Mouse (Mus musculus): ENCODE measurements at regions not wholly inside any gene's neighbourhood (a gene's known extent, or its start where the extent isn't known, plus 50 kb on each side); places are given as distances from the start of the nearest gene placed in this dataset.

DNA sequence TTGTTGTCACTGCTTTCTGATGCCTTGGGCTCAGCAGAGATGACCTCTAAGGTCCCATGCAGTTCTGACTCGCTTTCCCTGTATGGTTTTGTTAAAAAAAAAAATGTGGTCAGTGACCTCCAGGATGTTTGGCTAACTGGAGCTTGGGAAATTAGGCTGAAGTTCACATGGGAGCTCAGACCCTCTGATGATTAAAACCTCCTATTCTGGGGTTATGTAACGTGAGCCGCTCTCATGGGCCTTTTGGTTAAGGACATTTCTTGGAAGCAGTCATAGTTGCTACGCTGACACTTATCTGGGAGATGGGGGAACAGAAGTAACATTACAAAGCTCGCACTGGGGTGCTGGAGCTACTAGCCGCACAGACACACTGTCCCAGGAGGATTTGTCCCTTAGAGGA lies 274.9 kb downstream of the Foxo1 start:
- no peak for DNase-seq (ENCODE audit: low read depth)

DNA sequence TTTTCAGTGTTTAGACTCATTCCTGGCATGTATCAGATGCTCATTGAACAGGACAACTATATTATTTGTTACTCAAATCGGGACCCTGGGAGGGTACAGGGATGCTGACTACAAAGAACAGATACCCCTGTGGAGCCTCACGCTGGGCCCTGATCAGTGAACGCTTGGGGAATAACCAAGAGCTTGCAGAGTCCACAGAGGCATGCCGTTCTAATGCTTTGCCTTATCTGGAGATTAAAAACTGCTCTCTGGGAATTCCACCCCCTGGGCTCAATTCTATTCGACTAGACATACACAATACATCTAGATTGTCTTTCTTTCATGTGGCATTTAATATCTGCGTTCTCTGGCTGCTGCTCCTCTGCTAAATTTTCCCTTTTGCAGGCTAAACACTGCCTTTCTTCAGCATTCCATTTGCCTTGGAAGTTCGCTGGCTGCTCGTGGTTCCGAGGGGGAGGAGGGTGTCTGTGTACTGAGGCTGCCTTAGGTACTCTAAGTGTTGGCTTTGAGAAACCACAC lies 272.8 kb downstream of the Foxo1 start:
- DNase-seq (ENCODE audit: low read depth) = no peak

GRCm38 (mm10) chr3:52539813-52540378 lies 271.8 kb downstream of the Foxo1 start:
- no peak for DNase-seq (ENCODE audit: low read depth)

DNA sequence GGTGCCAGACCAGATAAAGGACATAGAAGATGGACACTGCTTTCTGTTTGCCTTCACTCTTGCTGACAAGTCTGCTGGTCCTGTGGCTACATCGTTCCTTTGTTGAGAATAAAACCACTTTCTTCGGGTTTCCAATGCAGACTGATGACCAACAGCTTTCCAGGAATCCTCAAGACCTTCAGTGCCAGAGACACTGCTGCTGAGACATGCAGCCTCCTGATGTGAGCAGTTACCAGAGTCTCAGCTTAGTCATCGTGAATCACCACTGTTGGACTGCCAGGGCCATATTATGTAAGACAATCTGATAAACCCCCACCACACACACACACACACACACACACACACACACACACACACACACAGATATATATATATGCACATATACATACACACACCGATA lies 270.2 kb downstream of the Foxo1 start:
- no peak for DNase-seq (ENCODE audit: low read depth)

DNA sequence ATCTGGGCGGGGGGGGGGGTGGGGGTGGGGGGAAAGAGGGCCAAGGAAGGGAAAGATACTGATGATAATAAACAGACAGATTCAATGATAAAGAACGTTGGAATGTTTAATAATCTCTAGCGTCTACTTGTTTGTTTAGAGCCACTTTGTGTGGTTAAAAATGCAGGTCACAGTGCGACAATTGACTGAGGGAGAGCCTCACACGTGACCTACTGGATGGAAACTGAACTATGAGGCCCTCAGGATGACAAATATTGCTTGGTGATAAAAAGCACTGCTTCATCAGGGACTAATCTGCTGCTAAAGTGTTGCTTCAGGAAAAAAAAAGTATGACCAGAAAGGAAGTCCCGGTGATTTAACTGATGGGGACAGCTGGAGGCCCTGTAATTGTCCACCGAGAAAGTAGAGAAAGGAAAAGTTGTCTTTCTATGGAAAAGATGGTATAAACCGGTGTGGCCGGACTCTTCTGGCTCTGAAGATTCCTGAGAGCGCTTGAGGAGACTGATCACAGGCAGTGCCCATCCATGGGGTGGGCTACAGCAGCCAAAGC lies 269.3 kb downstream of the Foxo1 start:
- DNase-seq (ENCODE audit: low read depth) = no peak

DNA sequence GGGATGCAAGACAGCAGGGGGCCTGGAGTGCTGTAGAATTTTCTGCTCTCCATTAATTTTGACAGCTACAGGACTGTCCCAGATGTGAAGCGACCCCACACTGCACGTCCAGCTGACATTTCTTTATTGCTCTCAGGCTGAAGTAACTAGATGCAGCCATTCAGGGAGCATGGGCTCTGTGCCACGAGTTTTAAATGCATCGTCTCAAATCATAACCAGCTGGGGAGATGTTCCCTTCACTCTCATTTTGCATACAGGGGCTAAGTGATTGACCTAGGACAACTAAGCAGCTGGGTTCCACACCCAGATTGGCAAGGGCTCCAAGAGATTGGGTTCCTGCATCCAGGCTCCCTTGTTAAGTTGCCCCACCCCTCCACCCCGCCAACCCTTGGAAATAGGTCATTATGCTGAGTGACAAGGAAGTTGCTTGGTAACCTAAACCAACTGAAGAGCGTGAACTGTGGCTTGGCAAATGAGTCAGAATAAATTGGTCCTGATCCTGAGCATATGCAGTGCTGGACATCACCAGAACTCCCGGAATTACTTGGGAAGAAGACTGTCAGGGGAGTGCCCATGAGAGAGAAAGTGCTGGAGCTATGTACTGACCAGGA lies 267.4 kb downstream of the Foxo1 start:
- DNase-seq (ENCODE audit: low read depth) = no peak

DNA sequence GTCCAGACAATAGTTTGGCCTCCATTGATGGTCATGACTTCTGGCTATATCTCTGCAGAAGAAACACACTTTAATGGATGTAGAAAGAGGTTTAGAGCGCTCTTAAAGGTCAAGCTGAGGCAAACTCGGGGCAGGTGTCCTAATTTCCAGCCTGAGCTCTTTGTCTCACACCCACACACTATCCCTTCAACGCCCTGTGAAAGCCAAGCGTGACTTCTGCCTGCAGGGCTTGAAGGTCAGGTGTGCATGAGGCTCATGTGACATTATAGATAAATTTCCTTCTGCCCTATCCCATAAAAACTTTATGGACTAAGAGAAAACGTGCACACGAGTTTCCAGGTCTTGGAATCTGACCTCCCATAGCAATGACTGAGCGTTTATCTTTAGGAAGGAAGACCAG lies 266.0 kb downstream of the Foxo1 start:
- DNase-seq (ENCODE audit: low read depth) = no peak

GRCm38 (mm10) chr3:52531686-52532351 lies 263.7 kb downstream of the Foxo1 start:
- DNase-seq (ENCODE audit: low read depth) = no peak

DNA sequence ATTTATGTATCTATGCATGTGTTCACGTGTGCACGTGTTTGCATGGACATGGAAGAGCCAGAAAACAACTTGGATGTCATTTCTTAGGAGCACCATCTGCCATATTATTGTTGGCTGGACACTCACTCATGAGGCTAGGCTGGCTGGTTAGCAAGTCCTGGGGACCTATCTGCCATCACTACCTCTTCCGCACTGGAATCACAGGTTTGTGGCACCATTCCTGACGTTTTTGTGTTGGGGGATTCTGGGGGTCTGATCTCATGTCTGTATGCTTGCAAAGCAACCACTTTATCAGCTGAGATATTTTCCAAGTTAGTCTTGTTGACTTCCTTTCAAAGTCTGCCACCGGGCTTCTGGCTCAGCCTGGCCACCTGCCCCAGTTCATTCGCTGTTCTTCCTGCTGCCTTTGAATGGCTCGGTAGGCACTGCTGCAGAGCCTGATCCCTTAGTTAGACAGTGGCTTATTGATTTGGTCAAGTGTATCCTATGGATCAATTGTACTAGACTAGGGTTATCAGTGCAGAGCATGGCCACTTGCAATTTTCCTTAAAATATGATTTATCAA lies 262.4 kb downstream of the Foxo1 start:
- DNase-seq (ENCODE audit: low read depth) = no peak

GRCm38 (mm10) chr3:52529136-52529535 lies 261.0 kb downstream of the Foxo1 start:
- no peak for DNase-seq (ENCODE audit: low read depth)

GRCm38 (mm10) chr3:52528521-52528920 lies 260.4 kb downstream of the Foxo1 start:
- DNase-seq (ENCODE audit: low read depth) = no peak

- no peak for DNase-seq (ENCODE audit: low read depth)
These were observed 259.6 kb downstream of the Foxo1 start for GRCm38 (mm10) chr3:52527781-52528180.

DNA sequence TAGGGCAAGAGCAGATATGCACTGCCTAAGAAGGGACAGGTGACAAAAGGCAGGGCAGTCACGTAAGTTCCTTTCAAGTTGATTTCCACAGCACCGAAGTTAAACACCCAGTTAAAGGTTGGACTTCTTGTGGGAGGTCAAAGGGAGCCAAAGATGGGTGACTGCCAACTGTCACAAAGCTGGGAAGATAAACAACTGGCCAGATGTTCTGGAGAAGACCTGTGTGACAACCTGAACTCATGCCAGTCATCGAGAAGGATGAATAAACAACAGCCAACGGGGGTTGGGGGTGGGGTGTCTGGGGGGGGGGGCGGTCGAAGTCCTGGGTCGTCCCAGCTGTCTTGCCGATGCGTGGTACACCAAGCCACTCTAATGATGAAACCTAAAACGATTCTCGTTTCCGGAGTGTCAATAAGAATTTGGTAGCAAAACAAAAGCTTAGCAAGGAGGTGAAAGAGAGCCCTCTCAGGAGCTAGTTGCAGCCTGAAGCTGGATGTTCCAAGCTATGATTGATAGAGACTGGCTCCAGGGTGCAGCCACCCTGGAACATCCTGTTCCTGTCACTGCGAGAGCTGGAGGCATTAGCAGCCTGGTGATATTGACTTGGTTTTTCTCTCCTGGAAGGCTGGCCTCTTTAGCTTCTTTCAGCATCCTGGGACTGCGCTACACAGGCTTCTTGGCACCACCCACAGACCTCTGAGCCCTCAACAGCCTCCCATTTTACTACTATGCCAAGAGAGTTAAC lies 259.0 kb downstream of the Foxo1 start:
- no peak for DNase-seq (ENCODE audit: low read depth)

- DNase-seq (ENCODE audit: low read depth) = no peak
These were observed 254.8 kb downstream of the Foxo1 start for GRCm38 (mm10) chr3:52522886-52523285.

DNA sequence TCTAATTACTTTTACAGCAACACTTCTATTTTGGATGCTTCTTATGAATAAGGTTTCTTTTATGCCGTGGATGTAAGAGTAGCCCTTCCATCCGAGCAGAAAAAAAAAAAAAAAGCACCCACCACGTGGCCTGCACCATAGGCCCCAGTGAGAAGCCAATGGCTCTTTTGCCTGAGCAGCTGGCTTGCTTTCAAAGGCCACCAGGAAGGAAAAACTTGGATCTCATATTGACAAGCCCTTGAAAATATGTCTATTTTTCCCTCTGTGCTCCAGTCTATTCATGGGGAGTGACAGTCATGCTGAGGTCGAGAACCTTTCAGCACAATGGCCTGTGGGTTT lies 252.4 kb downstream of the Foxo1 start:
- no peak for DNase-seq (ENCODE audit: low read depth)

GRCm38 (mm10) chr3:52519910-52520608 lies 251.9 kb downstream of the Foxo1 start:
- DNase-seq (ENCODE audit: low read depth) = no peak

DNA sequence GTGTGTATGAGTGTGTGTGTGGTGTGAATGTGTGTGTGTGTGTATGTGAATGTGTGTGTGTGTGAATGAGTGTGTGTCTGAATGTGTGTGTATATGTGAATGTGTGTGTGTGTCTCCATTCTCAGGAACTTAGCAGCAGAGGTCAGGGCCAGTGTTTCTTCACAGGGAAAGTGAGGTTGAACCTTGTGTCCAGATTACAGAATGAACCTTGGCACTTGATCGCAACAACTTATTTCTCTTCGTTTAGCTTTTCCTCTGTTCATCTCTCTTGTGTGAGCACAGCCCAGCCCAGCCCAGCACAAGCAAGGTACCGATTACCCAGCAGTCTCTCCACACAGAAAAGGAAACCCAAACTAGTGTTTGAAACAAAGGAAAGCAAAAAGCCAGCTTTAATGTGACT lies 249.7 kb downstream of the Foxo1 start:
- DNase-seq (ENCODE audit: low read depth) = no peak

DNA sequence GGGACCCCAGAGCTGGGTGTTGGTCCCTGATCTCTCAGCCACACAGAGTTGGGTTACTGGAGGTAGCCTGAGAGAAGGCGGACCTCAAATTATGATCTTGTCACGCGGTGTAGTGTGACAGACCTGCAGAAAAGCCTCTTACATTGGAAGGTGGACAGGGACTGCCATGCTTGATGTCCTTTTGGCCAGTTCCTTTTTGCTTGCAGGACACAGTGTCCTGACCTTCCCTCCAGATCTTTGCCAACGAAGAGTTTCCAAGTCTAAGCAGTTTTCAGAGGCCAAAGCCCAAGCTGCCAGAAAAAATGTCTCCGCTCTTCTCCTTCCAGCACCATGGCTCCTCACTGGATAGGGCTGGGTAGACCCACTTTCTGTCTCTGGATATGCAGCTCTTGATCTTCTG lies 248.6 kb downstream of the Foxo1 start:
- no peak for DNase-seq (ENCODE audit: low read depth)

DNA sequence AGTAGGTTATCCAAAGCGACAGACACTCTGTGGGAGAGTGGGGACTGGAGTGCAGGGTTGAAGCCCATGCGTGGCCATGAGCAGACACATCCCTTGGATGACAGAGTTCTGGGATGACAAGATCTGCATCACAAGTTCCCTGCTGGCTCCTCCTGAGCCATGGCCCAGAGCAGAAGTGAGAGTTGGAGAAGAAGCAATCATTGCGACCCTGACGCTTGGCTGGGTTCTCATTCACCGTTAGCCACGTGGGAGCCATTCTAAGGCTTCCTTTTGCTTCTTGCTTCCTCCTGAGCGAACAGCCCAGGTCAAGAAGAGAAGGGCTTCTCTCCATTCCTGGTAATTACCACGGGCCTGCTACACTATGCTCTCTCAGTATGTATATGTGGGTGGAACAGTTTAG lies 244.6 kb downstream of the Foxo1 start:
- no peak for DNase-seq (ENCODE audit: low read depth)

DNA sequence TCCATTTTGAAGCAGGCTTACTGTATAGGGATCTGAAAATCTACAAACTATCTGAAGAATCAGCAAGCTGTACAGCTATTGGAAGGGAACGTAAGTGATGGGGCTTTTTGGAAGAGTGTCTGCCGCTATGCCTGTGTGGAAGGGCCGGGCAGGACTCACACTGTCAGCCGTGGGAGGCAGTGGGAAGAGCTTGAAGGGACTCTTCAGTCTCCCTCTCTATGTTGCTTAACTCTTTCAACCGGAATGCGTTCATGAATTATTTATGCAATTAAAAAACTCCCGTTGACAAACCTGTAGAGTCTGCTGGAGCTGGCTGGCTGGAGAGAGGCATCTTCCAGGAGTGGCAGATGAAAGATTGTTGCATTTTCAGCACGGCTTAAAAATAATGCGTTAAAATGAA lies 243.4 kb downstream of the Foxo1 start:
- no peak for DNase-seq (ENCODE audit: low read depth)

DNA sequence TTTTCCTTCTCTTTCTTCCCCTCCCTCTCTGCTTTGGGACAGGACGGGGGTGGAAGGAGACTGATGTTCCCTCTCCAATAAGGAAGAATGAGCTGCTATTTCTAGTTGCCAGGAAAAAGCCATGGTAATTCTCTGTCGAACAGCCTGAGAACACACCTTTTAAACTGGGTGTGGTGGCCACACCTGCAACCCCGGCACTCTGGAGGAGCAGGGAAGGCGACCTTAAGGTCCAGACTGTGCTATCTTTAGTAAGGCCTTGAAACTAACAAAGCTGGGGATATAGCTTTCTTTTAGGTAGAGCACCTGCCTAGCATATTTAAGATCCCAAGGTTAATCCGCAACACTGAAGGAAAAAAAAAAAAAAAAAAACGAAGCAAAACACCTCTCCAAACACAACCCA lies 242.7 kb downstream of the Foxo1 start:
- no peak for DNase-seq (ENCODE audit: low read depth)
